Mouse (Mus musculus) myocyte (in vitro differentiated cells): ENCODE measurements around the gene Rbmx.

Experiments used
- E2F4 ChIP-seq: IDR thresholded peaks from one replicate; pipeline ENCODE4 v1.6.1; 2011; ENCODE audit warnings: mild to moderate bottlenecking, control low read depth, moderate library complexity; ENCODE audit not compliant: insufficient read depth
- POLR2AphosphoS2 ChIP-seq: IDR thresholded peaks from one replicate; pipeline ENCODE4 v1.6.1; 2011; ENCODE audit warnings: low read depth, control low read depth; ENCODE audit not compliant: insufficient read length
- REST ChIP-seq: IDR thresholded peaks from one replicate; pipeline ENCODE4 v1.6.1; 2011; ENCODE audit warnings: mild to moderate bottlenecking, control low read depth, moderate library complexity; ENCODE audit not compliant: insufficient read depth, insufficient read length
- TCF12 ChIP-seq: IDR thresholded peaks from one replicate; pipeline ENCODE4 v1.6.1; 2011; ENCODE audit warnings: mild to moderate bottlenecking, control low read depth; ENCODE audit not compliant: poor library complexity, insufficient read depth, severe bottlenecking

GRCm38 (mm10) chrX:57335313-57335712, 57.5 kb downstream of the Rbmx start:
- no peak for TF ChIP-seq POLR2AphosphoS2
- TF ChIP-seq REST, result no peak
- no peak for TF ChIP-seq TCF12
- TF ChIP-seq E2F4, result no peak
